Mouse (Mus musculus): Measurements from ENCODE around the gene Osbpl3.

Gene Osbpl3

DNA sequence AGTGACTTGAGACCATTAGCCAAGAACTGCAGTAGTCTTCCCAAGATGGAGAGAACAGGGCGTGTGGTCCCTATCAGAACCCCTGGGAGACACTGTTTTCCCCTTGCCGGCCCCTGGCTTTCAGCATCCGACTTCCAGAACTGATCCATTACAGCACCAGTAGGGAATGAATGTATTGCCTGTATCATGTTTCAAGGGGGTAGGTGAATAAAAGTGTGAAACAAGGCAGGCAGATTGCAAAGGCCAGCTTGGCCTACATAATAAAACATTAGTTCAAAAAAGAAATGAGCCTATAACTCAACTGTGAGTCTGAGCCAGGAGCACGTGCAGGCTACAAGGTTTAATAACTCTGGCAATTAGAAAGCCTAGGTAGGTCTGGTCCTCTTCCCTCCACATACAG, 52.5 kb downstream of the Osbpl3 start:
- DNase-seq (ENCODE audit: low spot score in 2 of 2), result no peak

DNA sequence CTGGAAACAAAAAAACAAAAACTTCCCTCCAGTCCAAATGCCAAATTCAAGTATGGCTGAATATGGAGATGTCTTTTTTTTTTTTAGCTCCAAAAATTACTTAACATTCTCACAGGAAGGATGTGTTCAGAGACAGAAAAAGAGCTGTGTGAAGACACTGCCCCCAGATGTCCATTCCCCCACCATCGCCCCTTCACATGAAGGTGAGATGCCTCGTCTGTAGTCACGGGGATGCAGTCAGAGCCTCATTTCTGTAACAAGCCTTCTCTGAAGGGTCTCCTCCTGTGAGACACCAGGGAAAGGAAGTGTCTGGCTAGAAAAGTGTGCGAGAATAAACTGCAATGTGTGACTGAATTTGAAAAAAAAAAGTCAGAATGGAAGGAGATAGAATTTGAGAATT, 53.1 kb downstream of the Osbpl3 start:
- peak in 1 of 2 experiments; percentile 40 for DNase-seq (ENCODE audit: low spot score in 2 of 2)

DNA sequence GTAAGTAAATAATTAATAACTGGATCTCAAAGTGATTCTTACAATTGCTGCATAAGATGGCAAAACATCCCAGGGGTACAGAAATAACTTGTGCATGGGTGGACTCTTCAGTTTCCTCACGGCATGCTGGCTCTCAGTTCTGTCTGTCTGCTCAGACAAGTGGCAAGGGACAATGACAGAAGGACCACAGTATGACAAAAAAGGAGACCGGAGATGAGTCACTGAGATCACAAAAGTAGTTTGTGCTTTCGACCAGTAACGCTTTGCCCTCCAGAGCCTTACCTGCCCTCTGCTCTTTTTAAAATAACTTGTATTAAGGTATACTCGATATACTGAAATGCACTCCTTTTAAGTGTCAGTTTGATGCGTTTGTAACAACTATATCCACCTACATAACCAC, 55.8 kb downstream of the Osbpl3 start:
- no peak for DNase-seq (ENCODE audit: low spot score in 2 of 2)

DNA sequence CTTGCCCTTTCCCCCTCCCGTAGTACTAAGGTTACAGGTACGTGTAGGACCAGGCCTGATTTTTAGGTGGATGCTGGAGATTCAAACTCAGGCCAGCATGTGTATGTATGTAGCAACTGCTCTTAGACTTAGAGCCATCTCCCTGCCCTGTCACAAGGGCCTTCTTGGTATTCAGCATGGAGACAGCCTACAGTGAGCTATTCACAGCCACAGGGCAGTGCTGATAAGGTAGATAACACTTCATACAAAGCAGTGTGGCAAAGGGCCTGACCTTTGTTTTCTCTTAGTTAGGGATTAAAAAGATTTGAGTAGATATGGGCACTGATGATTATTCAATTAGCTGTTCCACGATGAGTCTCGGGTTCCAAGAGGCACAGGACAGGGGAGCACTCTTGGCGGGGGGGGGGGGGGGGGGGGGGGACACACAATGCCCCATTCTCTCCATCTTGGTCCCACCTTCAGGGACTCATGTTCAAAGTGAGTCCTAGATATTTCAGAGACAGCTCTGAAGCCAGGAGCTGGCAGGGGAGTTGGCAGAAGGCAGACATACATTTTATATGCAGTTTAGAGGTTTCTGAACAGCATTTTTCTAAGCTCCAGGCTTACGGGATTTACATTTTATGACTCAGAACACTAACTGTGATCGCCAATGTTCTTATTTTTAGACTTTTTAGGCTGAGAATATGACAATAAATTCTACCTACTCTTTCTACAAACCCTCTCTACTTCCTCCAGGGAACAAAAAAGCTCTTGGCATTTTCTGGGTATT, 56.4 kb downstream of the Osbpl3 start:
- no peak for DNase-seq (ENCODE audit: low spot score in 2 of 2)

DNA sequence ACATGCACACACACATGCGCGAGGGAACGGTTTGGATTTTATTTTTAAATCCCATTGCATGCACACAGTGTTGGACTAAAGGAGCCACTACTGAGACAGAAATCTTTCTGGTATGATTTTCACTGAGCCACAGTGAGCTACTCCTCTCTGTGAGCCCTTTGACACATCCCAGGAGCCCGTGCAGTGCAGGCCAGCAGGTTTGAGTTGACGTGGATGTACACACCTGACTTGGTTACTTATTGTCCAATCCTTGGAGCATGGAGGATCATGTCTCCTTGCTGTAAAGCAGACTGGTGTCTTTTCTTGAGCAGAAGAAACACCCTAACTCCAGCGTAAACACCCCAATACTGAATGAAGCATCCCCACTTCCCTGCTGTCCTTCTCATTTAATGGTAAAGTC, 57.7 kb downstream of the Osbpl3 start:
- DNase-seq (ENCODE audit: low spot score in 2 of 2), result no peak

DNA sequence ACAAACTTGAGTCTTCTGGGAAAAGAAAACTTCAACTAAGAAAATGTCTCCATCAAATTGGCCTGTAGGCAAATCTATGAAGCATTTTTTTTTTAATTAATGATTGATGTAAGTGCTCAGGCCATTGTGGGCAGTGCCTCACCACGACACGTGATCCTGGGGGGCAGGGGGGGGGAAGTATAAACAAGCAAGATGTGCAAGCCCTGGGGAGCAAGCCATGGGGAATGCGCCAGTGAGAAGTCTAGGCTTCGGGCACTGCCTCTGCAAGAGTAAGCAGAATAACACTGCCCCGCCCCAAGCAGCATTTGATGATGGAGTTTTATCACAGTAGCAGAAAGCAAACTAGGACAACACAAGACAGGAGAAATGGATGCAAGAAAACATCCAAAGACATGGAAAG, 58.9 kb downstream of the Osbpl3 start:
- no peak for DNase-seq (ENCODE audit: low spot score in 2 of 2)

DNA sequence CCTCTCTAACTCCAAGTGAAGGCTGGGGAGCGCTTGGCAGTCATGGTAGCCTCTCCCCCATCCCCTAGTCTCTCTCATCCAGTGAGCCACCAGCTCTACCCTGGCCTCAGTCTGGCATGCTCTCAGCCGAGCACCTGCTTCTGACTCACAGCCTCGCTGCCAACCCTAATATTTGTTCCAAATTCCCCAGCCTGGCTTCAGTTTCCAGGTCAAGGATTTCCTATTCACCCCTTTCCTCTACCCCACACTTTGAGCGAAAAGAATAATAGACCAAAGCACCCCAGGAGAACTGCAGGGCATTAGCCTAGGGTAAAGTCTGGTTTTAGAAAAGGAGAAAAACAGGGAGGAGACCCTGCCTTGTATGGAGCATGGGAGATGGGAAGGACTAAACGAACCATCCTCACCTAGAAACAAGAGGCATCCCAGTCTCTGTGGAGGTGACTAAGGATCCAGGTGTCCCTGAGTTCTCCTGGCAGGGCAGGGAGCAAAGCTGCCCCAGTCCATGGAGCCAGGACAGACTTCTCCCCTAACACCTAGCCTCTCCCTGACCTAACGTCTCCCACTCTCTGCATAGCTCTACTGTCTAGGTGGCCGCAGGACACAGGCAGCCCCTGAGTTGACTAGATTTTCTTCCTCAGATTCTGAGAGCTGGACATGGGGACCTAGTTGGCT, 60.2 kb downstream of the Osbpl3 start:
- no peak for DNase-seq (ENCODE audit: low spot score in 2 of 2)

DNA sequence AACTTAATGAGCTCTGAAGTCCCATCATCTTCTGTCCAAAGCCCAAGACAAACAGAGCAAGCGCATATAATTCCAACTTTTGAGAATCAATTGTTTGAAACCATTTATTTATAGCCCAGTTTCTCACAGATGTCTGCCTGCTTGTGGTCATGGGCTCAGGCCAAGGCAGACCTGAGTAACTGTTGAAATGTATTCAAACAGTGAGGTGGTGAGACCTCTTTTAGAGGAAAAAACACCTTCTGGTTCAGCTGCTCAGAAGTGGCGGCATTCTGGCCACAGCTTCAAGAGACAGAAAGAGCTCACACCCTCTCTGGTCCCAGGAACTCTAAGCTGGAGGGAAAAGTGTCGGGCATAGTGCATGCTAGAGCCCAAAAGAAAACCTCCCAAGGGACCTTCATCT, 61.6 kb downstream of the Osbpl3 start:
- DNase-seq (ENCODE audit: low spot score in 2 of 2), result no peak

DNA sequence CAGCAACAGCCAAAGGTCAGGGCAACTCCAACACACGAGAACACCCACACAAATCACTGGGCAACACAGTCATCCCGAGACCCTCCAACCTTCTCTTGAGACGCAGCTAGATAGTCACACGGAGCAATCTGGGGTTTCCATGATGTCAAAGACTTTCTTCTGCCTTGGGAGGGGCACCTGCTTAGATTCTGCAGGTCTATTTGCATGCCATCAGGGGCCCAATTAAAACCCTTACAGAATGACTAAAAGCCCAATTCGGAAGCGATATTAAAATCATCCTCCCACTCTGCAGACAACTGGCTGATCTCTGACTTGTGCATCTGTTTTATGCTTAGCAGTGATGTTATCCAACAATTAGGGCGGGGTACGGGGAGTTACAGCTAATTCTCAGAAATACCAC, 62.0 kb downstream of the Osbpl3 start:
- DNase-seq (ENCODE audit: low spot score in 2 of 2), result no peak

DNA sequence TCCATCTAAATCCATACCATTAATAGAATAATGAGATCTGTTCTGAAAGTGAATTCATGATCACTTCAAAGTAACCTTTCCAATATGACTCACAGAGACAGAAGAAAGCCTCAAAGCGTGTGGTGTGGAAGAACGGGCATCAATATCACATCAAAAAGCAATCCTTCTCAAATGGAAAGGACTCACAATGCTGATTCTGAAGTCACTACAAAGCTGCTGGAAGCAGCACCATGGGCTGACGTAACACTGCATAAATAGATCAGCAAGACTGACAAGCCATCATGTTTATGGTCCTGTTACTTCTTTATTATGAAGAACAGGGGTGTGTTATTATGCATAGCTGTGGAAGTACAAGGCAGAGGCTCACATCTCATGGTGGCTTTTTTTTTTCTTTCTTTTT, 64.0 kb downstream of the Osbpl3 start:
- no peak for DNase-seq (ENCODE audit: low spot score in 2 of 2)

DNA sequence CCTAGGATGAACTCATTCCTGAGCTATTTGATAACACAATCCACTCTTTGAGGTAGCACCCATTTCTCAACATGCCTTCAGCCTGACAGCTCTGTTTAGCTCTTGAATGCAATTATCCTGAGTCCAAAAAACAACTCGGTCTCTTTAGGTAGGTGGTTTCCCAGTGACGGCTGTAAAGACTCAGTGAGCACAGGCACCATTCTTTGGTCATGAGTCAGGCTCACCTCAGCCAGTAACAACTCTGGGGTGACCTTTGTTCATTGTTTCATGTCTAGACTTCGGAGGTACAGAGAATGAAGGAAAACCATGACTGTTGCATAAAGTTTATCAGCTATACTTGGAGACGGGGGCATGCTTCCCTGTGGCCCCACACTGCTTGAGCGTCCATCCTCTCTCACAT, 65.7 kb downstream of the Osbpl3 start:
- DNase-seq (ENCODE audit: low spot score in 2 of 2), result no peak

DNA sequence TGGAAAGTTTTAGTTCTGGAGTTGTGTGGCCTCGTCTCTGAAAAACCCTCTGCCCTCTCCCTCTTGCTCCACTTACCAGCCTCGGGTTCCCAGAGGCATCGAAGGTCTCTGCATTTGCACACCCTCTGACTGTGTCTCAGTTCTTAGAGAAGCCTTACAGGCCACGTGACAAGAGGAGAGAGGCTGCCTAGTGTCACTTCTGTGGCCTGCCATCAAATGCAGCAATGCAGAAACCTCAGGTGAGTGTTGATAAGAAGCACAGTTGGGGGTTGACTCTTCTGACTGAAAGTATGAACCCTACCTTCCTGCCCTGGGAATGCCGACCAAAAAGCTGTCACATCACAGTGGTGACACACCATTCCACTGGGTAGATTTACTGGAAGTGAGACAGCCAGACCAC, 68.4 kb downstream of the Osbpl3 start:
- DNase-seq (ENCODE audit: low spot score in 2 of 2), result no peak

DNA sequence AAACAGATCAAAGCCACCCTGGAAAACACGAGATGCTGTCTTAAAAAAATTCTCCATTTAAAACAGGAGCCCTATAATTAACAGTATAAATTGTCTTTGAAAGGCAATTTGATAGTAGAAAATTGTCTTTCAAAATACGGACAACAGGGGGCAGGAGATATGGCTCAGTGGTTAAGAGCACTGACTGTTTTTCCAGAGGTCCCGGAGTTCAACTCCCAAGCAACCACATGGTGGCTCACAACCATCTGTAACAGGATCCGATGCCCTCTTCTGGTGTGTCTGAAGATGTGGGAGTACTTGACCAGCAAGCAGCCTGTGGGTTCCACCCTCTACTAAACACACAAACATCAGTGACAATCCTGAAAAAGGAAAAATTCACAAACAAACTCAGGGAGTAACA, 69.5 kb downstream of the Osbpl3 start:
- no peak for DNase-seq (ENCODE audit: low spot score in 2 of 2)

DNA sequence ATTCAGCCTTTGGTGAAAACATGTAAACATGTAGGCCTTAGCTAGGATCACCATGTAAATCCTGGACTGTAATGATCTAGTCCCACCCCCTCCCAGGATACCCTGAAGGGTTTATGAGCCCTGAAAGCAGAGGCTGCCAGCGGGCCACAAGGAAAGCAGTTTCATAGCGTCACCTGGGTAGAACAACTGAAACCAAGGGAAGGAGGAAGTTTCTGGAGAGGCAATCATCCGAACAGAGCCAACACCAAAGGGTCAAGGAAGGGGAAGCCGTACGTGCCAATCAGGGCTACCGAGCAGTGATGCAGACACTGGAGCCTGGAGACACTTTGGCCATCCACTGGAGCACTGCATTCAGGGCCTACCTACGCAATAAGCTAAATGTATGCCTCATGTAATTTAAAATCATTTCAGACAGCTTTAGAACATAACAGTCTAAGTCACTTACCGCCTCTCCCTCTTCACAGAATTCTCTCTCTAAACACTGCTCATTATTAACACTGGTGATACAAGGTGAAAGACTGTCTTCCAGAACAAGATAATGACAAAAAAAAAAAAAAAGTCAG, 70.5 kb downstream of the Osbpl3 start:
- DNase-seq (ENCODE audit: low spot score in 2 of 2), result no peak

DNA sequence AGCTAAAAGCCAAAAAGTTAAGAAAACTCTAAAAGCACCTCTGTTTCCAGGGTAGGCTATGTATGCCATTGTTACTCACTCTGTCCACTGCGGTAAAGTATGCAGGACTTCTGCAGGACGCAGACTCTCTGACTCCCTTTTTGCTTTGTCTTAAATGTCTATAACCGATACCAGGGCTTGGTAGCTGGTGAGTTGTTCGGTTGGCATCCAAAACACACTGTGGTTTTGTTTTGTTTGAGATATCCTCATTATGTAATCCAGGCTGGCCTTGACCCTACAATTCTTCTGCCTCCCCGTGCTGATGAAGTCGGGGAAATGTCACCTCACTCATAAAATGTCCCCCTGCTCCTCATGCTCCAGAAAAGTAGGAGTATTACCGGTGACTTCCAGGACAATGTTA, 73.3 kb downstream of the Osbpl3 start:
- DNase-seq (ENCODE audit: low spot score in 2 of 2), result no peak

DNA sequence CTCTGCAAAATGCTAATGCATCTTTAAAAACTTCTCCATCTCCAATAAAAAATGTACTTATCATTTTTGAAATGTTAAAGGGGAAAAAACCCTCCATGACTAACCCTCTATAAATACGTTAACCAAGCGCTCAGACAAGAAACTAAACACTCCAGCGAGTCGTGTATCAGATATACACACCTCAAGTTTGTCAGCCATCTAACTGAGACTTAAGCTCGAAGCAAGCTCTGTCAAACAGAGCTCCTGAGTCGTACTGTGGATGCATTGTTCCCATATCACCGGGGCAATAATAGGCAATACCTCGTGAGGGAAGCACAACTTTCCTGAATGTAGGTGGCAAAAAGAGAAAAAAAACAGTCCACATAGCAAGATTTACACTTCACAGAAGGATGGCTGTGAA, 73.8 kb downstream of the Osbpl3 start:
- DNase-seq (ENCODE audit: low spot score in 2 of 2), result no peak

DNA sequence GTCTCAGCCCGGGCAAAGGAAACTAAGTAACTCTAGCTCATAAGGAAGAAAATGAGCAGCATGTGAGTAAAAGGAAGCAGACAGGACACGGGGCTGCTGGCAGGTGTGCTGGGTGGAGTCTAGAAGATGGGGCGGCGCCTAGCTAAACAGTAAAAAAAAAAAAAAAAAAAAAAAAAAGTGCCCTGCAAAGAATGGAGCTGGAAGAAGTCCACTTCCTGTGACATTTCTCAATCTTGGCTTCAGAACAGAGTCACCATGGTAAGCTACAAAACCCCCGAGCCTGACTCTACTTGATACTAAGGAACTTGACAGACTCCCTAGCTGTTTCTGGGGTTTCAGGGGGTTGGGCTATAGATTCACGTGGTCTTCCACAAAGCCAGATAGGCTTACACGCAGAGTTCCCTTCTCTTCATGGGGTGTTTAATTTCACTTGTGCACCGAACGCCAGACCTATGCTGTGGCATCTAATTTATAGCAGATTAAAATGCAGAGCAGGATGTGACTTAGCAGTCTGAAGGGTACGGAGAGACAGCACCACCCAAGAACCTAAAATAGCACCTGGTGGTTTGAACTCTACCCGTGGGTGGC, 74.4 kb downstream of the Osbpl3 start:
- no peak for DNase-seq (ENCODE audit: low spot score in 2 of 2)

DNA sequence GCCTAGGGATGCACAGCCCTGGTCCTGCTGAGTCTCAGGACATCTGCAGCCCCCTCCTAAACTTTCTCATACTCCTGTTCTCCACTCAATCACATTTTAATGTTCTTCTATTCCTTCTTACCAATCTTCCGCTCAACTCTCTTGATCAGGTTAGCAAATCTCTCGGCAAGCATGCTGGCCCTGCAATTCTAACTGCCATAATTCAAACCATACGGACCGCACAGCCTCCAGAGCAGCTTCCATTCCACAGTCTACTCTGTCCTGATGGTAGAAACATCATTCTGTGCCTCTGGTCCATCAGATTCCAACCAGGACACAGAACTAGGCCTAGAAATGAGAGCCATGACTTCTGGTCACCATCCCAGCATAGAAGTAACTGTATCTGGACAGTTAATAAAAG, 76.3 kb downstream of the Osbpl3 start:
- DNase-seq (ENCODE audit: low spot score in 2 of 2), result no peak

DNA sequence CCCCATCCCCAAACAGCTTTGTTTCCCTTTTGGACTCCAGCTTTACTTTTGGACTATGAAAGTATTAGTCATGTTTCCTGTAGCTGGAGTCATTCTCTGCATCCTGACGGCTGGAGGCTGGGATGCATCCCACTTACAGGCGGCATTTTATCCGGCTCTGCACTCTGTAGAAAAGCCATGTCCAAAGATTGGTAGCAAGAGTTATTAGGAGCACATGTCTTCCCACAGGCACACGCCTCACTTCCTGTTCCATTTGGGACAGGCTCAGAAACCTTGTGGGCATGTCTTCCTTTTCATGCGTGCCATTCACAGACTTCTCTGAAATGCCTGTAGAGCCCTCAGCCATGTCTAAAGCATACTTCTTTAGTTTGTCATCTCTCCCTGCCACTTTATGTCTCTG, 76.9 kb downstream of the Osbpl3 start:
- peak; percentile 58 to 65 for DNase-seq (ENCODE audit: low spot score in 2 of 2)

DNA sequence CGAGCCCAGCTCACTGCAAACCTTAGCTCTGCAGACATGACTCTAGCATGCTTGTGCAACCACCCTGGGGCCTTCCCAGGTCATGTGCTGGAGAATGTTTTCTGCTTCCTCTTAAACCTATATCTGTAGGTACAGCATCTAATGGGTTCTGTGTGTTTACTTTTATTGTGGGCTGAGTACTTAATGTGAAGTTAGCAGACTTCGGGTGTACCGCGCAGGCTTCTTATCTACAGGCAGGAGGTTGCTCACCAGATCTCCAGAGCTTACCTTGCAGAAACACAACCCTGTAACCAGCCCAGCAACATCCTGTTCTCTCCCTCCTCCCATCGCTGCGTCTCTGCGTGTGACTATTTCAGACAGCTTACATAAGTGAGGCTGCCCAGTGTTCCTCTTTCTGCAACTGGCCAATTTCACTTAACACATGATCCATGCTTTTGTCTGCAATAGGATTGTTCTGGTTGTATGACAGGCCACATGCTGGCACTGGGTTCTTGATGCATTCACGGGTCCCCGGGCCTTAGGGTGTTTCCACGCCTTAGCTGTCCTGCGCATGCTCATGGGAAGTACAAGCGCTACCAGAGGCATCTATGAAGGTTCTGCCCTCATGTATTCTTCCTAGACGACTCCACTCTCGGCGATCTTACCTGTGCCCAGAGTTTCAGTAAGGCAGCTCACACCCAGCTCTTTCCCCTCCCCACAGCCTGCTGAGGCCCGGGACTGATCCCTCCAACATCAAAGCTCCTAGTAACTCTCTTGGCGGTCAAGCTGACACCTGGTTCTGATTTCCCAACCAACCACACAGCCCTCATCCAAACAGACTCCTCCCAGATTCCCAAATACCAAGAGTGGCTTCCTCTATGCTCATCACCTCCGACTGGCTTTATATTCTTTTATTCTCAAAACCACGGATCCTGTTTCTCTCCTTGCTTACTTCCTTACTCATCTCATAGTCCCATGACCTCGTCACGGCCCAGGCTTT, 78.0 kb downstream of the Osbpl3 start:
- peak in 1 of 2 experiments; percentile 67 for DNase-seq (ENCODE audit: low spot score in 2 of 2)

DNA sequence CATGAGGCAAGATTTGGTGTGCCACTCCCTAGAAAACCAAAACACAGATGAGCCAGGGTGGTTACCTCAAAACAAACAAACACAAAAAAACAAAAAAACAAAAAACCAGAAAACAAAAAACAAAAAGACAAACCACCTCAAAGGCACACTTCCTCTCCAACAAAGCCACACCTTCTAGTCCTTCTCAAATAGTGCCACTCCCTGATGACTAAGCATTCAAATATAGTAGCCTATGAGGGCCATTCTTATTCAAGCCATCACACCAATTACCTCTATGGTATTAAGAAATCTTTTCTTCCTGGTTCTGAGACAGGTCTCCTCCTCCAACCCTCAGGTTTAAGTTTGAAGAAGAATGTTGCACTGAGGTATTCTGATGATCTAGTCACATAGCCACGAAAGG, 79.3 kb downstream of the Osbpl3 start:
- DNase-seq (ENCODE audit: low spot score in 2 of 2), result no peak

Measured in right cerebral cortex, adult 2 months (tissue).